Mouse (Mus musculus) liver, adult (tissue): ENCODE measurements around the gene Smco3.

Experiments used
- GATA4 ChIP-seq: IDR thresholded peaks from 2 replicates; pipeline ENCODE4 v1.6.1; 2014; ENCODE audit warnings: mild to moderate bottlenecking, low read length; ENCODE audit not compliant: insufficient replicate concordance

Gene Smco3

GRCm38 (mm10) chr6:136835352-136835751, at the start of gene Smco3:
TSS of gene Smco3 (minus strand) at chr6:136835452.
- no peak for TF ChIP-seq GATA4

- no peak for TF ChIP-seq GATA4
Observed at GRCm38 (mm10) chr6:136883961-136884360, 48.7 kb upstream of the Smco3 start.

- TF ChIP-seq GATA4 = no peak
Observed at GRCm38 (mm10) chr6:136883431-136883915, 48.2 kb upstream of the Smco3 start.

GRCm38 (mm10) chr6:136881678-136882077, 46.4 kb upstream of the Smco3 start:
- TF ChIP-seq GATA4 = no peak

GRCm38 (mm10) chr6:136875670-136876069, 40.4 kb upstream of the Smco3 start, which contains the start of gene Mgp:
TSS of gene Mgp (minus strand) at chr6:136875823.
- TF ChIP-seq GATA4 = no peak

GRCm38 (mm10) chr6:136874599-136874998, 39.3 kb upstream of the Smco3 start:
- TF ChIP-seq GATA4 = no peak

- no peak for TF ChIP-seq GATA4
Observed at GRCm38 (mm10) chr6:136868921-136869320, 33.7 kb upstream of the Smco3 start.

GRCm38 (mm10) chr6:136866150-136866549, 30.9 kb upstream of the Smco3 start:
- TF ChIP-seq GATA4 = no peak

GRCm38 (mm10) chr6:136865360-136865759, 30.1 kb upstream of the Smco3 start:
- no peak for TF ChIP-seq GATA4

GRCm38 (mm10) chr6:136861020-136861419, 25.8 kb upstream of the Smco3 start:
- no peak for TF ChIP-seq GATA4

- TF ChIP-seq GATA4 = no peak
Observed at GRCm38 (mm10) chr6:136858420-136858819, 23.2 kb upstream of the Smco3 start.

GRCm38 (mm10) chr6:136857873-136858260, 22.6 kb upstream of the Smco3 start:
- peak; percentile 82 for TF ChIP-seq GATA4

GRCm38 (mm10) chr6:136857186-136857872, 22.1 kb upstream of the Smco3 start, which contains the start of gene Art4:
TSS of gene Art4 (minus strand) at chr6:136857733.
- TF ChIP-seq GATA4 = no peak

- no peak for TF ChIP-seq GATA4
Observed at GRCm38 (mm10) chr6:136856071-136856636, 20.9 kb upstream of the Smco3 start.

GRCm38 (mm10) chr6:136855183-136855582, 19.9 kb upstream of the Smco3 start:
- TF ChIP-seq GATA4 = no peak

- no peak for TF ChIP-seq GATA4
Observed at GRCm38 (mm10) chr6:136854361-136854781, 19.1 kb upstream of the Smco3 start.
